Mouse (Mus musculus) midbrain, embryonic 11.5 days (tissue): ENCODE measurements around the gene Epha4. TPM values are rescaled to one million over a fixed set of nuclear protein-coding genes. Genes with fewer than 3 reads are reported as not detected.
A peak's percentile ranks its signal among the peaks of the same experiment; 100 is the strongest.

ENCODE experiments used
- ATAC-seq: fragments of 200-750 bp; cut with Nextera tagmentation; 2 replicates; pipeline ENCODE4 v1.8.0; 2017; ENCODE audit warnings: moderate TSS enrichment, moderate library complexity; ENCODE audit not compliant: low FRiP score
- DNase-seq: peaks from one replicate; pipeline ENCODE4 v3.0.0; 2015; ENCODE audit warnings: low spot score; ENCODE audit errors: missing footprints
- H3K27ac ChIP-seq: fragments of 300-500 bp; sonication (generic); 2 replicates; pipeline ENCODE4 v1.5.1; 2014; ENCODE audit warnings: low read depth, low read length
- H3K27me3 ChIP-seq: fragments of 300-500 bp; sonication (generic); 2 replicates; pipeline ENCODE4 v1.6.1; 2014; ENCODE audit warnings: mild to moderate bottlenecking, low read length, moderate library complexity, mixed read lengths; ENCODE audit not compliant: control insufficient read depth, insufficient read depth
- H3K36me3 ChIP-seq: fragments of 300-500 bp; sonication (generic); 2 replicates; pipeline ENCODE4 v1.6.1; 2014; ENCODE audit warnings: mild to moderate bottlenecking, low read length, moderate library complexity, mixed read lengths; ENCODE audit not compliant: control insufficient read depth, insufficient read depth
- H3K4me1 ChIP-seq: fragments of 300-500 bp; sonication (generic); 2 replicates; pipeline ENCODE4 v1.6.1; 2014; ENCODE audit warnings: low read length; ENCODE audit not compliant: control insufficient read depth, insufficient read depth
- H3K4me2 ChIP-seq: fragments of 300-500 bp; sonication (generic); 2 replicates; pipeline ENCODE4 v1.6.1; 2014; ENCODE audit warnings: mild to moderate bottlenecking, moderate library complexity
- H3K4me3 ChIP-seq: fragments of 300-500 bp; sonication (generic); 2 replicates; pipeline ENCODE4 v1.5.1; 2014; ENCODE audit warnings: low read depth, low read length
- H3K9ac ChIP-seq: fragments of 300-500 bp; sonication (generic); 2 replicates; pipeline ENCODE4 v1.6.1; 2014; ENCODE audit warnings: low read length
- H3K9me3 ChIP-seq: fragments of 300-500 bp; sonication (generic); 2 replicates; pipeline ENCODE4 v1.6.1; 2016; ENCODE audit warnings: low read length; ENCODE audit not compliant: control insufficient read depth
- WGBS: fragments of 180-500 bp; shearing (Covaris S2); extraction: QIAGEN DNeasy Blood & Tissue Kit; methylation state at CpG from one replicate; pipeline ENCODE4 v1.1.7; 2014; 5-methylcytosine and 5-hydroxymethylcytosine counted together
- polyA plus RNA-seq: library from polyadenylated mRNA; unstranded; fragments of >200 nt; fragmentation: Nextera tagmentation; extraction: Ambion mirVana; gene quantifications from 2 replicates; pipeline ENCODE4 v1.2.1, GENCODE M21; 2014

Gene Epha4
- polyA plus RNA-seq, 1 experiment from 2014 or later: 19.4 TPM

DNA sequence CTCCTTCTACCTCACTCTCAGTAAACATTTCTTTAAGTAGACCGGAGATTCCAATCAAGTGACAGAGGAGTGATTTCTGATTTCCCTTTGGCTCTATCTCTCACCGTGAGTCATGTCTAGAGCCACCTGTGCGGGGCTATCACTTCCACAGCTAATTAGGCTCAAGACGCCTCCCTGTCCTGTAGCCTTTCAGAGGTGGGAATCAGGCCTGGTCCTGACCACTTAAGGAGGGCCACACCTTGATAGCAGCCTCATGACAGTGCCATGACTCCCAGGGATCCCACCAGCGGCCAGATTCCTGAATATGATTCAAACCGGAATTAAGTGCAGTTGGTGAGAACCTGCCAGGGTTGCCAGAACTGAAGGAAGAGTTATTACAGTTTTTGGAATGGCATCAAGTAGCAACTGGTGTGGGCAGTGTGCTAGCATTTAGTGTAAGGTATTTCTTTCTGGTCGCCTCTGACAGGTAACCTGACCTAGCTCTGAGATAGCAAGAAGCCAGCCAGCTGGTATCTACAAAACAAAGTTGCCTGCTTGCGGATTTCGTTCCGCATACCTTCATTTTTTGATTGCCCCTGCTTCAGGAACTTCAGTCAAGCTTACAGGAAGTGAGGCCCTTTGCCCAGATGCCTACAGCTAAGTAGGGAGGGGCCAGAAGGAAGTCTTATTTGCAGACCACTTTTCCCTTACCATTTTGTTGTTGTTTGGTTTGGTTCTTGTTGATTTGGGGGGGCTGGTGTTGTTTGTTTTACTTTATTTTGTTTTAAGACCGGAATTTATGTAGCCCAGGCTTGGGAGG, 53.9 kb downstream of the Epha4 start:
- Histone ChIP-seq H3K4me3 (no peak overlapping the region), H3K9me3 (no peaks in the 10 kb centered on the region), H3K9ac (no peak overlapping the region), H3K27me3 (no peaks in the 10 kb centered on the region), H3K36me3 (no peaks in the 10 kb centered on the region), H3K4me2 (no peak overlapping the region), H3K4me1 (peaks cover 24% of the 10 kb centered on the region), H3K27ac (no peak overlapping the region)
- no peak for ATAC-seq
- DNase-seq: no peak
- WGBS: 67% methylated on average over 11 of the region's 11 CpGs

DNA sequence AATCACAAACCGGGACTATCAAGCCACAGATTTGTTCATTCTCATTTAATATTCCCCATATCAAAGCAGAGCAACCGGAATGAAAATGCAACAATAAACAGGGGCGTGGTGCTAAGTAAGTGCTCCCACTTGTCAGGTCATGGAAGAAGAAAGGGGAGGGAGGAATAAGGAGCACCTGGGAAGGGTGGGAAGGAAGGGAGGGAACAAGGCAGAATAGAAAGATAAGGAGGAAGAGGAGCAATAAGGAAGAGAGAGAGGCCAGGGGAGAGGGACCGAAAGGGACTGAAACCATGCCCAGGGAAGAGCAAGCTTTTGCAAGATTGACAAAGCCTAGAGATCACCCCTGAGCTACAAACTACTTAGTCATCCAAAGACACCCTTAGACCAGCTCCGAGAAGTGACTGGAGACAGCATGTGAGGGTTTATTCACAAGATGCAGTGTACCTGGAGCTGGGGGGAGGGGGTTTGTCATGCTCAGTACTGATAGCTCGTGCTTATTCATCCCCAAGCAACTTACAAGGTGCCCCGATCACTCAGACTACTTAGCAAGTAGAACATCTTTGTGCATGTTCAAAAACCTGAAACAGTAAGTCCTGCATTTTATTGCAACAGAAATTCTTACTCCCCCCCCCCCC, 56.0 kb downstream of the Epha4 start:
- Histone ChIP-seq H3K9me3 (no peaks in the 10 kb centered on the region), H3K4me1 (peaks cover 24% of the 10 kb centered on the region), H3K27me3 (no peaks in the 10 kb centered on the region), H3K9ac (no peak overlapping the region), H3K4me2 (no peak overlapping the region), H3K27ac (no peak overlapping the region), H3K36me3 (no peaks in the 10 kb centered on the region), H3K4me3 (no peak overlapping the region)
- no peak for DNase-seq
- ATAC-seq: no peak
- WGBS: 82% methylated on average over 7 of the region's 7 CpGs

DNA sequence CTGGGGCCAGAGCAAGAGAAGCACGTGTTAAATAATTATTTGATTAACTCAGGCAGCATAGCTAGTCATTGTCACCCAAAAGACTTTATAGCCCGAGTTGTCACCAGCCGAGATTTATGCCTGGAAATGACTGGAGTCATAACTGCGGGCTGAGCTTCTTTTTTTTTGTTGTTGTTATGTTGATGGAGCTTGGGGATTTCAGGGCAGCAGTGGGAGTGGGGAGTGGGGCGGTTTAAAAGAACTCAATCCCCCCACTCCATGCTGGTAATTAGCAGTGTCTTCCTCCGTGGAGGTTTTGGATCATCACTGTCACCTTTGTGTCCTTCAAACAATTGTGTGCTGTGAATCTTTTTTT, 57.5 kb downstream of the Epha4 start:
- H3K4me1 ChIP-seq: peaks cover 21% of the 10 kb centered on the region
- H3K9ac ChIP-seq: no peak overlapping the region
- 36% methylated on average over 6 of the region's 6 CpGs for WGBS
- no peak for ATAC-seq
- H3K27me3 ChIP-seq: no peaks in the 10 kb centered on the region
- H3K9me3 ChIP-seq: no peaks in the 10 kb centered on the region
- H3K27ac ChIP-seq: no peak overlapping the region
- no peaks in the 10 kb centered on the region for H3K36me3 ChIP-seq
- no peak overlapping the region for H3K4me3 ChIP-seq
- no peak overlapping the region for H3K4me2 ChIP-seq
- no peak for DNase-seq

DNA sequence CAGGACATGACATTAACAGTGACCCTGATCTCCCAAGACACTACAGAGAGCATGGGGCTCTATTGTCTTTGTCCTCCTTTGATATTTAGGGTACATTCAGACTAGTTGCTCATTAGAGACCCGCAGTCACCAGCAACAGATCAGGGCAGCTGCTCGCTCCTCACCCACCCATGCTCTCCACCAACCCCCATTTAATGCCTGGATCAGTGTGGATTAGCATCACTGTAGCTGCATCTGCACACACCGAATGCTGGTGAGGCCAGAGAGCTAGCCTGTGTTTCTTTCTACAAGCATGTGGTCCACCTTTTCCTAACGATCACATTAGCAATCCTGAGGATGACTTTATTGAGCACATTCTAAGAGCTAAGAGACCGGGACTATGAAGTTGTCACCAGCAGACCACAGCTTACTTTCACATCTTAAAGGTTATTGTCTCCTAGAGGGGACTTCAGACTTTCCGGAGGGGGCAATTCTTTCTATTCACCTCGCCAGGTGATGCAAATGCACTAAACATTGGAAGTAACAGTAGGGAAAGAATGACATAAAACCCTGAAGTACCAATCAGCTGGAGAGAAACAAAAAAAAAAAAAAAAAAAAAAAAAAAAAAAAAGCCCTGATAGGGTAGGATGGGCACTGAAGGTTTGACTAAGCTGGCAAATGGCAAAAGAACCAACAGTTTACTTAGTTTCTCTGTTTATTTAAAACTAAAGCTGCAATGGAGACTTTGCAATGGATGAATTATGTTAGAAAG, 58.0 kb downstream of the Epha4 start:
- DNase-seq (peak; percentile 89), ATAC-seq (peak; percentile 58; the same call in 1 of the 2 replicates)
- Histone ChIP-seq H3K4me1 (peaks cover 15% of the 10 kb centered on the region), H3K27ac (no peak overlapping the region), H3K27me3 (no peaks in the 10 kb centered on the region), H3K4me2 (no peak overlapping the region), H3K36me3 (no peaks in the 10 kb centered on the region), H3K9me3 (no peaks in the 10 kb centered on the region), H3K4me3 (no peak overlapping the region), H3K9ac (no peak overlapping the region)
- 25% methylated on average over 7 of the region's 7 CpGs for WGBS

DNA sequence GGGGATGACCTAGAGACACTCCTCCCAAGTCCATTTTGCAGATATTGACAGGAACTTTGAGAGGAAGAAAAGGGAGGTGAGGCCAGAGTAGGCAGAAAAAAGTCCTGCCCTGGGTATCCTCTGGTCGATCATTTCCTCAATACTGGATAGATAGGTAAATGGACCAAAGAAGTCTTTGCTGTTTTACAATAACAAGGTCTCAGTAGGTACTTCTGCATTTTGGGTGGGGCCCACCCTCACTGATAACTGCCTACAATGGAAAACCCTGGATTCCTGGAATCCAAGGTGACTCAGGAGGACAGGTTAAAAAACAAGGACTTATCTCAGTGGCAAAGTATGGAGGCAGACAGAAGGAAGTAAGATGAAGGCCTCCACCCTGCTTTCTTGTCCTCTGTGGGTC, 61.1 kb downstream of the Epha4 start:
- H3K27ac ChIP-seq: no peak overlapping the region
- H3K9me3 ChIP-seq: no peaks in the 10 kb centered on the region
- no peak overlapping the region for H3K9ac ChIP-seq
- DNase-seq: no peak
- no peak overlapping the region for H3K4me2 ChIP-seq
- H3K27me3 ChIP-seq: no peaks in the 10 kb centered on the region
- H3K36me3 ChIP-seq: no peaks in the 10 kb centered on the region
- no peak overlapping the region for H3K4me3 ChIP-seq
- 93% methylated on average over 1 of the region's 1 CpGs for WGBS
- no peak for ATAC-seq
- peaks cover 15% of the 10 kb centered on the region for H3K4me1 ChIP-seq

DNA sequence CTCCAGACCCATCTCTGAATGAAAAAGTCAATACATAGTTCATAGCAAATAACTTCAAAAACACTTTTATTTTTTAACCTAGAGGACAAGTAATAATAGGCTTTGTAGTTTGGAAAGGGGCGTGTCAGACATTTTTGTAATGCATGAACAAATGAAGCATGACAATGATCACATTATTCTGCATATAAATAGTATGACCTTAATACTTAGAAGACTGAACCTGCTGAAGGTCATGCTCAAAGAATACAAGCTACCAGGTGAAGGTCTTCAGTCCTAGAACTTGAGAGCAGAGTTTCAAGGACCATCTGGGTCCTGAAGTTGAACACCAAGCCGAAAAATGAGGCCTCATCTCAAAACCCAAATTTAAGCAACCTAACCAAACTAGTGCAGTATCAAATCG, 62.2 kb downstream of the Epha4 start:
- WGBS: 89% methylated on average over 3 of the region's 3 CpGs
- no peak overlapping the region for H3K27ac ChIP-seq

DNA sequence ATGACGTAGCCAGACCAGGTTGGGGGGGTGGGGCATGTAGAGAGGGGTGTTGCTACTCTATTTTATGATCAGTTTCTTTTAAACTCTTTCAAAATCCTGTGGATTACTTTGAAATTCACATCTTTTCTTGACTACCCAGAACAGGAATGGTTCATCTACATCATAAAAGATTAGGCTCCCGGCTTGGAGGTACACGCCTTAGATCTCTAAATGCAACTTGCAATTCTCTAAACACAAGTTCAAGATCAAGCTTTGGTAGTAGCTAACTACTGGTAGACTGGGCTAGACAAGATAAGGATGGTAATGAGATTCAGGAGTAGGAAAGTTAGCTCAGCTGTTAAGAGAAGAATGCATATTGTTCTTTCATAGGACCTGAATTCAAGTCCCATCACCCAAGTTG, 63.3 kb downstream of the Epha4 start:
- WGBS: 77% methylated on average over 3 of the region's 3 CpGs
- no peaks in the 10 kb centered on the region for H3K9me3 ChIP-seq
- no peak overlapping the region for H3K4me3 ChIP-seq
- H3K4me1 ChIP-seq: peaks cover under 1% of the 10 kb centered on the region
- no peaks in the 10 kb centered on the region for H3K36me3 ChIP-seq
- no peak overlapping the region for H3K9ac ChIP-seq
- no peak overlapping the region for H3K27ac ChIP-seq
- no peaks in the 10 kb centered on the region for H3K27me3 ChIP-seq
- no peak for ATAC-seq
- no peak for DNase-seq
- no peak overlapping the region for H3K4me2 ChIP-seq

More for the DNA sequence above, 62.2 kb downstream of the Epha4 start:
- Histone ChIP-seq H3K27me3 (no peaks in the 10 kb centered on the region), H3K4me3 (no peak overlapping the region), H3K4me2 (no peak overlapping the region), H3K36me3 (no peaks in the 10 kb centered on the region), H3K9ac (no peak overlapping the region), H3K4me1 (peaks cover 11% of the 10 kb centered on the region), H3K9me3 (no peaks in the 10 kb centered on the region)
- DNase-seq (no peak), ATAC-seq (no peak)

DNA sequence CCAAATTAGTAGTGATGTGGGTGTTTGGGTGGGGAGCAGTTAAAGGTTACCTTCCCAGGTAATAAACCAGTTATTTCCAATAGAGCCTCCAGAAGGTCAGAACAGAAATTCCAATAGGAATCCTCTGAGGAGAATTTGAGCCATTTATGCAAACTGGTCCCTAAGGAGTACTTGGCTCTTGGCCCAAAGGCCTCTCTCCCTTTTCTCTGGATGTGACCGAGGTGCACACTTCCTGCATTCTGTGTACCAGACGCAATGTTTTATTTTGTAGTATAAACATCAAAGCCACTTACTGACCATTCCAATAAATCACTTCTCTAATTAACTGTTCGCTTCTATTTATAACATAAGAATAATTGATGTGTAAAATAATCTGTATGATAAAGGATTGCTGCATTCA, 64.7 kb downstream of the Epha4 start:
- ATAC-seq: no peak
- no peak for DNase-seq
- no peak overlapping the region for H3K27ac ChIP-seq
- H3K27me3 ChIP-seq: no peaks in the 10 kb centered on the region
- H3K4me2 ChIP-seq: no peak overlapping the region
- no peaks in the 10 kb centered on the region for H3K9me3 ChIP-seq
- no peaks in the 10 kb centered on the region for H3K4me1 ChIP-seq
- no peaks in the 10 kb centered on the region for H3K36me3 ChIP-seq
- H3K9ac ChIP-seq: no peak overlapping the region
- H3K4me3 ChIP-seq: no peak overlapping the region
- 93% methylated on average over 3 of the region's 3 CpGs for WGBS

DNA sequence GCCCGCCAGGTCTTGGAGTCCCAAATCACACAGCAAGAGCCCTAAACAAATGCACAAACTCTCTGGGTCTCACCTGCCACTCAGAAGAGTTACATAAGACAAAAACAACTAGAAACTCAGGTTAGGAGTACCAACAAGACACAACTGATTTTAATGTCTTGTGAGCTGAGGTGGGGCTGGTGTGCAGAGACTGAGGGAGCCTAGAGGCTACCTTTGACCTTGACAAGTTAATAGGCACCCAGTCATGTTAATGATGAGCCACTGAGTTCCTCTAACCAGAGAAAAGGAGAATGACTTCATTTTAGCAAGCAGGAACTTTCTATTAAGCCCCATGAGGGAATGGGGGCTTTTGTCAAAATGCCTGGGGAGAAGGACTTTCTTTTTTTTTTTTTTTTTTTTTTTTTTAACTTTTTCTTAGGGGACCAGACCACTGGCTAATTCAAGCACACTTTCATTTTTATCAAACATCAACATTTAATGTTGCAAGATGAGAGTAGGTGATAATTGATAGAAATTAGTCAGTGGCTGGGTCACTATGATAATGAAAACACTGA, 67.8 kb downstream of the Epha4 start:
- DNase-seq (no peak), ATAC-seq (no peak)
- Histone ChIP-seq H3K4me3 (no peak overlapping the region), H3K4me1 (no peaks in the 10 kb centered on the region), H3K27me3 (no peaks in the 10 kb centered on the region), H3K9ac (no peak overlapping the region), H3K4me2 (no peak overlapping the region), H3K27ac (no peak overlapping the region), H3K36me3 (peaks cover 6% of the 10 kb centered on the region; the same call in 1 of the 2 replicates), H3K9me3 (no peaks in the 10 kb centered on the region)
- WGBS: 96% methylated on average over 1 of the region's 1 CpGs
